Mouse (Mus musculus) cerebellum, adult 2 months (tissue): Measurements from ENCODE around the gene Aurkb. TPM values are rescaled to one million over a fixed set of nuclear protein-coding genes. Genes with fewer than 3 reads are reported as not detected.

Experiments used
- DNase-seq, 2 experiments: peaks; one replicate each; pipeline ENCODE4 v3.0.0; 2021
- H3K27ac ChIP-seq: fragments of 200-500 bp; 2 replicates; pipeline ENCODE4 v1.5.1; 2012; ENCODE audit warnings: low read length, control low read depth, inconsistent platforms; ENCODE audit not compliant: insufficient read depth
- H3K27me3 ChIP-seq: fragments of 200-500 bp; 2 replicates; pipeline ENCODE4 v1.6.1; 2012; ENCODE audit warnings: inconsistent platforms, mild to moderate bottlenecking, low read length, moderate library complexity; ENCODE audit not compliant: control insufficient read depth, insufficient read depth
- H3K4me1 ChIP-seq: fragments of 200-500 bp; 2 replicates; pipeline ENCODE4 v1.6.1; 2011; ENCODE audit warnings: low read length; ENCODE audit not compliant: control insufficient read depth, insufficient read depth
- H3K4me3 ChIP-seq: fragments of 200-500 bp; replicated peaks from 2 replicates; pipeline ENCODE3; 2011; ENCODE audit warnings: mild to moderate bottlenecking, low read depth, low read length, control low read depth; ENCODE audit not compliant: insufficient read depth
- CTCF ChIP-seq: fragments of 200-500 bp; IDR thresholded peaks from 2 replicates; pipeline ENCODE4 v1.5.1; 2011; ENCODE audit warnings: low read depth, mild to moderate bottlenecking, control low read depth, low read length, moderate library complexity, borderline replicate concordance; ENCODE audit not compliant: insufficient read depth
- POLR2A ChIP-seq: fragments of 200-500 bp; IDR thresholded peaks from 2 replicates; pipeline ENCODE4 v1.6.1; 2011; ENCODE audit warnings: low read length, control low read depth, borderline replicate concordance; ENCODE audit not compliant: insufficient read depth
- WGBS: fragments of 180-500 bp; shearing (Covaris S2); methylation state at CpG from one replicate; pipeline ENCODE4 v1.1.7; 2018; 5-methylcytosine and 5-hydroxymethylcytosine counted together
- polyA plus RNA-seq: library from polyadenylated mRNA; depleted of rRNA; stranded (reverse); fragments of >200 nt; gene quantifications from 2 replicates; pipeline ENCODE4 v1.2.3, GENCODE M21; 2012

The Aurkb gene
- polyA plus RNA-seq, 1 experiment = 0.51 TPM

DNA sequence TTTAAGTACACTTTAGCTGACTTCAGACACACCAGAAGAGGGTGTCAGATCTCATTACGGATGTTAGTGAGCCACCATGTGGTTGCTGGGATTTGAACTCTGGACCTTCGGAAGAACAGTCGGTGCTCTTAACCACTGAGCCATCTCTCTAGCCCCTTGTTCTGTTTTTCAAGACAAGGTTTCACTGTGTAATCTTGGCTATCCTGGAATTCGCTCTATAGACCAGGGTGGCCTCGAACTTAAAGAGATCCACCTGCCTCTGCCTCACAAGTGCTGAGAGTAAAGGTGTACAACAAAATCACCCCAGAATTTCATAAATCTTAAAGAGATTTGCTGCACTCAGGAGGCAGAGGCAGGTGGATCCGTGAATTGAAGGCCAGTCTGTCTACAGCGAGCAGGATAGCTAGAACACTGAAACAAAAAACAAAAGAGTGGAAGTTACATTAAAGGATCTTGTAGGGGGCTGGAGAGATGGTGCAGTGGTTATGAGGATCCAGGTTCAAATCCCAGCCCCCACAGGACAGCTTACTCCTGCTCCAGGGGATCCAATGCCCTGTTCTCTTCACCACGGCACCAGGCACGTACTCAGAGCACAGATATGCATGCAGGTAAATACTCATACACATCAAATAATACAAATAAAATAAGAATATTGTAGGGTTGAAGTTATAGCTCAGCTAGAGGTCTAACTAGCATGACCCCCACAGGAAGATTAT, 30.5 kb downstream of the Aurkb start:
- 50% methylated on average over 9 of the region's 9 CpGs for WGBS
- H3K27ac ChIP-seq = no peak overlapping the region
- no peaks in the 10 kb centered on the region for H3K27me3 ChIP-seq
- H3K4me1 ChIP-seq = no peaks in the 10 kb centered on the region
- DNase-seq = no peak
- TF ChIP-seq CTCF (no peak), POLR2A (no peak)
- no peak overlapping the region for H3K4me3 ChIP-seq

- H3K4me1 ChIP-seq = no peaks in the 10 kb centered on the region
- DNase-seq = peak in 1 of 2 experiments; percentile 25
- no peak overlapping the region for H3K4me3 ChIP-seq
- no peak overlapping the region for H3K27ac ChIP-seq
- H3K27me3 ChIP-seq = no peaks in the 10 kb centered on the region
- TF ChIP-seq POLR2A (no peak), CTCF (no peak)
- 44% methylated on average over 5 of the region's 5 CpGs for WGBS
Observed at GRCm38 (mm10) chr11:69076572-69076971, 31.1 kb downstream of the Aurkb start.

DNA sequence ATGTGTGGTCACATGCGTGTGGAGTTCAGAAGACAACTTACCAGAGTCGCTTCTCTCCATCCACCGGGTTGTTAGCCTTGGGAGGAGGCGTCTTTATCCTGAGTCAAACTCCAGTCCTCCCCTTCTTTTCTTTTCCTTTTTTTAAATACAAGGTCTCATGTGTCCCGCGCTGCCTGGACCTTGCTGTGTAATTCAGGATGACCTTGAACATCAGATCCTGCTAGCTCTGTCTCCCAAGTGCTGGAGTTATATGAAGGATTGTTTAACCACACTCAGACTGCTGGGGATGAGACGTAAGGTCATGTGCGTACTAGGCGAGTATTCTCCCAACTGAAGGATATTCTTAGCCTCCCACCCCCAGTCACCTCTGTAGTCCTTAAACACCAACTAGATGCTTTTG, 31.9 kb downstream of the Aurkb start:
- Histone ChIP-seq H3K27me3 (no peaks in the 10 kb centered on the region), H3K27ac (no peak overlapping the region), H3K4me1 (no peaks in the 10 kb centered on the region), H3K4me3 (no peak overlapping the region)
- 84% methylated on average over 9 of the region's 9 CpGs for WGBS
- TF ChIP-seq CTCF = no peak
- no peak for TF ChIP-seq POLR2A
- DNase-seq = no peak

GRCm38 (mm10) chr11:69078041-69078440, 32.6 kb downstream of the Aurkb start:
- DNase-seq = no peak
- WGBS = 92% methylated on average over 6 of the region's 6 CpGs
- H3K27ac ChIP-seq = no peak overlapping the region
- no peaks in the 10 kb centered on the region for H3K4me1 ChIP-seq
- TF ChIP-seq POLR2A (no peak), CTCF (no peak)
- H3K27me3 ChIP-seq = no peaks in the 10 kb centered on the region
- no peak overlapping the region for H3K4me3 ChIP-seq

- 82% methylated on average over 5 of the region's 5 CpGs for WGBS
- TF ChIP-seq POLR2A = no peak
- no peak for TF ChIP-seq CTCF
- Histone ChIP-seq H3K27ac (no peak overlapping the region), H3K4me1 (no peaks in the 10 kb centered on the region), H3K4me3 (no peak overlapping the region), H3K27me3 (no peaks in the 10 kb centered on the region)
- no peak for DNase-seq
Observed at GRCm38 (mm10) chr11:69078805-69079438, 33.5 kb downstream of the Aurkb start.

- no peak for TF ChIP-seq CTCF
- no peak for TF ChIP-seq POLR2A
- Histone ChIP-seq H3K27ac (no peak overlapping the region), H3K27me3 (no peaks in the 10 kb centered on the region), H3K4me1 (no peaks in the 10 kb centered on the region), H3K4me3 (no peak overlapping the region)
- 85% methylated on average over 15 of the region's 15 CpGs for WGBS
- DNase-seq = no peak
Observed at GRCm38 (mm10) chr11:69080102-69080854, 34.8 kb downstream of the Aurkb start.

- 89% methylated on average over 8 of the region's 8 CpGs for WGBS
- DNase-seq = no peak
- TF ChIP-seq CTCF (no peak), POLR2A (no peak)
- Histone ChIP-seq H3K27ac (no peak overlapping the region), H3K4me3 (no peak overlapping the region), H3K27me3 (no peaks in the 10 kb centered on the region), H3K4me1 (no peaks in the 10 kb centered on the region)
Observed at GRCm38 (mm10) chr11:69080855-69081222, 35.4 kb downstream of the Aurkb start.
